Mouse (Mus musculus) thymus, postnatal 14 days (tissue): Measurements from ENCODE around the gene Flt1.

ENCODE experiments used
- DNase-seq: peaks from one replicate; pipeline ENCODE4 v3.0.0; 2021

Gene Flt1

GRCm38 (mm10) chr5:147724391-147724790 lies 1.4 kb downstream of the Flt1 start:
- no peak for DNase-seq

GRCm38 (mm10) chr5:147723811-147724210 lies 2.0 kb downstream of the Flt1 start:
- no peak for DNase-seq

GRCm38 (mm10) chr5:147721438-147721837 lies 4.4 kb downstream of the Flt1 start:
- no peak for DNase-seq

- no peak for DNase-seq
Observed at GRCm38 (mm10) chr5:147718335-147718734, 7.5 kb downstream of the Flt1 start.

- no peak for DNase-seq
Observed at GRCm38 (mm10) chr5:147716697-147717217, 9.1 kb downstream of the Flt1 start.

GRCm38 (mm10) chr5:147716276-147716675 lies 9.5 kb downstream of the Flt1 start:
- no peak for DNase-seq

GRCm38 (mm10) chr5:147715391-147715790 lies 10.4 kb downstream of the Flt1 start:
- DNase-seq = no peak

GRCm38 (mm10) chr5:147708500-147708899 lies 17.3 kb downstream of the Flt1 start:
- DNase-seq = no peak

GRCm38 (mm10) chr5:147707479-147707878 lies 18.3 kb downstream of the Flt1 start:
- no peak for DNase-seq

- no peak for DNase-seq
Observed at GRCm38 (mm10) chr5:147704890-147705289, 20.9 kb downstream of the Flt1 start.

GRCm38 (mm10) chr5:147702423-147702822 lies 23.4 kb downstream of the Flt1 start:
- DNase-seq = no peak

- DNase-seq = no peak
Observed at GRCm38 (mm10) chr5:147701024-147701423, 24.8 kb downstream of the Flt1 start.

- no peak for DNase-seq
Observed at GRCm38 (mm10) chr5:147698044-147698443, 27.8 kb downstream of the Flt1 start.

GRCm38 (mm10) chr5:147697165-147697564 lies 28.6 kb downstream of the Flt1 start:
- DNase-seq = no peak

GRCm38 (mm10) chr5:147692622-147693021 lies 33.2 kb downstream of the Flt1 start:
- DNase-seq = no peak

- DNase-seq = no peak
Observed at GRCm38 (mm10) chr5:147683707-147684323, 42.0 kb downstream of the Flt1 start.

GRCm38 (mm10) chr5:147681224-147681623 lies 44.6 kb downstream of the Flt1 start:
- no peak for DNase-seq

- no peak for DNase-seq
Observed at GRCm38 (mm10) chr5:147680711-147681110, 45.1 kb downstream of the Flt1 start.

- DNase-seq = no peak
Observed at GRCm38 (mm10) chr5:147679316-147679715, 46.5 kb downstream of the Flt1 start.

GRCm38 (mm10) chr5:147675791-147676190 lies 50.0 kb downstream of the Flt1 start:
- no peak for DNase-seq

- no peak for DNase-seq
Observed at GRCm38 (mm10) chr5:147671765-147672424, 53.9 kb downstream of the Flt1 start.

GRCm38 (mm10) chr5:147668637-147669344 lies 57.0 kb downstream of the Flt1 start:
- DNase-seq = no peak

GRCm38 (mm10) chr5:147665946-147666345 lies 59.9 kb downstream of the Flt1 start:
- DNase-seq = no peak

GRCm38 (mm10) chr5:147665381-147665780 lies 60.4 kb downstream of the Flt1 start:
- DNase-seq = no peak
